Comparison of ENCODE assay signal across 13 mouse cellular contexts in genomic region chr3:68590436-68590835, GRCm38 (mm10).
A peak's percentile ranks its signal among the peaks of the same experiment; 100 is the strongest.
DNase-seq lines count a peak whose midpoint lies in the region; ATAC-seq and TF ChIP-seq lines count a peak whose summit lies in the region.
"Had no signal": no experiment of that assay in that cellular context is flagged by ENCODE, and none has a peak within 500 bp of the region (broad histone marks: within the 10 kb centered on the region; RNA-seq: fewer than 3 reads in every experiment).

No protein-coding gene starts in this region.

- no peaks in the 10 kb centered on the region for H3K27me3 ChIP-seq in intestine, embryonic 14.5 days (replicated peaks; ENCODE audit: control insufficient read depth, insufficient read depth, low read length)
- H3K27me3 ChIP-seq in intestine, postnatal 0 days (replicated peaks; ENCODE audit: control insufficient read depth, insufficient read depth, low read length): no peaks in the 10 kb centered on the region
- no peaks in the 10 kb centered on the region; the same call in 1 of the 2 replicates for H3K27me3 ChIP-seq in embryonic facial prominence, embryonic 14.5 days (replicated peaks; ENCODE audit: control insufficient read depth, insufficient read depth, low read length)
- H3K27me3 ChIP-seq: heart, embryonic 15.5 days had no signal

- H3K27ac ChIP-seq in intestine, embryonic 14.5 days (ENCODE audit: low read depth): peak overlapping the region; percentile 54; the same call in 1 of the 2 replicates
- no peak overlapping the region for H3K27ac ChIP-seq in intestine, postnatal 0 days (ENCODE audit: low read depth, low read length)
- H3K27ac ChIP-seq in embryonic facial prominence, embryonic 14.5 days (replicated peaks; ENCODE audit: low read depth, low read length): no peak overlapping the region

- no peaks in the 10 kb centered on the region for H3K9me3 ChIP-seq in intestine, embryonic 14.5 days (ENCODE audit: control insufficient read depth, low read length)
- H3K9me3 ChIP-seq in intestine, postnatal 0 days (ENCODE audit: control insufficient read depth): no peaks in the 10 kb centered on the region
- no peaks in the 10 kb centered on the region for H3K9me3 ChIP-seq in embryonic facial prominence, embryonic 14.5 days (ENCODE audit: control insufficient read depth, low read length)
- H3K9me3 ChIP-seq: heart, embryonic 15.5 days; megakaryocyte, embryonic 14.5 days had no signal

- peaks cover 47% of the 10 kb centered on the region for H3K4me1 ChIP-seq in intestine, embryonic 14.5 days (replicated peaks; ENCODE audit: control insufficient read depth, insufficient read depth, low read length)
- peaks cover 6% of the 10 kb centered on the region; the same call in 1 of the 2 replicates for H3K4me1 ChIP-seq in intestine, postnatal 0 days (replicated peaks; ENCODE audit: control insufficient read depth, insufficient read depth, low read length)
- peaks cover 23% of the 10 kb centered on the region for H3K4me1 ChIP-seq in embryonic facial prominence, embryonic 14.5 days (ENCODE audit: control insufficient read depth, insufficient read depth, low read length)

- TF ChIP-seq CTCF in intestine, postnatal 0 days (IDR thresholded peaks at IDR 0.05; ENCODE audit: low read depth): no peak

- WGBS in intestine, embryonic 14.5 days: 31% methylated on average over 8 of the region's 8 CpGs
- 61% methylated on average over 8 of the region's 8 CpGs for WGBS in intestine, postnatal 0 days
- WGBS in embryonic facial prominence, embryonic 14.5 days: 35% methylated on average over 8 of the region's 8 CpGs

- DNase-seq in intestine, embryonic 14.5 days (ENCODE audit: low spot score): no peak
- DNase-seq in embryo, embryonic 10 days (ENCODE audit: low spot score): peak; percentile 68
- peak; percentile 62 for DNase-seq in embryonic facial prominence, embryonic 14.5 days (ENCODE audit: low spot score)
- peak; percentile 25 for DNase-seq in lung, postnatal 36 days
- no peak for DNase-seq in urinary bladder, postnatal 36 days (ENCODE audit: low spot score in 2 of 2)
- no peak for DNase-seq in frontal cortex, postnatal 25 days (ENCODE audit: low spot score in 2 of 2)
- no peak for DNase-seq in kidney, adult 8-10 months
- DNase-seq: right cerebral cortex, postnatal 14 days; thymus, adult 2 months had no signal

- H3K36me3 ChIP-seq in intestine, embryonic 14.5 days (ENCODE audit: control insufficient read depth, insufficient read depth, low read length): no peaks in the 10 kb centered on the region
- H3K36me3 ChIP-seq in intestine, postnatal 0 days (ENCODE audit: control insufficient read depth, insufficient read depth): no peaks in the 10 kb centered on the region
- no peaks in the 10 kb centered on the region for H3K36me3 ChIP-seq in embryonic facial prominence, embryonic 14.5 days (ENCODE audit: control insufficient read depth, insufficient read depth, low read length)
- H3K36me3 ChIP-seq: heart, embryonic 15.5 days had no signal

- H3K4me3 ChIP-seq in intestine, embryonic 14.5 days (ENCODE audit: low read depth, low read length): no peak overlapping the region
- H3K4me3 ChIP-seq in intestine, postnatal 0 days (ENCODE audit: low read depth, low read length): no peak overlapping the region
- no peak overlapping the region for H3K4me3 ChIP-seq in embryonic facial prominence, embryonic 14.5 days (ENCODE audit: low read depth, low read length)
- H3K4me3 ChIP-seq: heart, embryonic 15.5 days; megakaryocyte, embryonic 14.5 days had no signal

- H3K9ac ChIP-seq in intestine, embryonic 14.5 days (ENCODE audit: low read length): no peak overlapping the region
- H3K9ac ChIP-seq in intestine, postnatal 0 days (ENCODE audit: low read depth, low read length): no peak overlapping the region
- no peak overlapping the region for H3K9ac ChIP-seq in embryonic facial prominence, embryonic 14.5 days (ENCODE audit: low read depth, low read length)
- H3K9ac ChIP-seq: heart, embryonic 15.5 days had no signal

- H3K4me2 ChIP-seq in intestine, embryonic 14.5 days (ENCODE audit: low read length): no peak overlapping the region
- H3K4me2 ChIP-seq in intestine, postnatal 0 days (replicated peaks; ENCODE audit: low read depth): no peak overlapping the region
- H3K4me2 ChIP-seq in embryonic facial prominence, embryonic 14.5 days (ENCODE audit: low read depth, low read length): no peak overlapping the region
- H3K4me2 ChIP-seq: heart, embryonic 15.5 days had no signal

- ATAC-seq in intestine, embryonic 14.5 days (replicated peaks; ENCODE audit: low FRiP score, low TSS enrichment, low read depth): no peak; the same call in 1 of the 2 replicates
- no peak for ATAC-seq in intestine, postnatal 0 days
- peak; percentile 73 for ATAC-seq in embryonic facial prominence, embryonic 14.5 days (ENCODE audit: low read depth)
- ATAC-seq: CD4-positive, CD25-positive, alpha-beta regulatory T cell, adult 4 months had no signal

Comparison
In these comparisons a context has a peak if more than half of its experiments do, and no peak if none do; other contexts are left out.
1. DNase-seq: peak in embryo, embryonic 10 days (single experiment), embryonic facial prominence, embryonic 14.5 days (single experiment) and lung, postnatal 36 days (single experiment); none in intestine, embryonic 14.5 days (single experiment), urinary bladder, postnatal 36 days (0 of 2), frontal cortex, postnatal 25 days (0 of 2) and kidney, adult 8-10 months (0 of 2).